Mouse (Mus musculus) forebrain, postnatal 0 days (tissue): ENCODE measurements at regions not wholly inside any gene's neighbourhood (a gene's known extent, or its start where the extent isn't known, plus 50 kb on each side); places are given as distances from the start of the nearest gene placed in this dataset.

ENCODE experiments used
- ATAC-seq: fragments of 200-750 bp; cut with Nextera tagmentation; 2 replicates; pipeline ENCODE4 v1.8.0; 2017; ENCODE audit warnings: mild to moderate bottlenecking, moderate library complexity
- DNase-seq: peaks from one replicate; pipeline ENCODE4 v3.0.0-alpha.2; 2015
- H3K27ac ChIP-seq: fragments of 300-500 bp; sonication (generic); 2 replicates; pipeline ENCODE4 v1.5.1; 2014; ENCODE audit warnings: low read depth, mild to moderate bottlenecking, antibody characterized with exemption, low read length, moderate library complexity, mixed read lengths
- H3K27me3 ChIP-seq: fragments of 300-500 bp; sonication (generic); 2 replicates; pipeline ENCODE4 v1.6.1; 2014; ENCODE audit warnings: mild to moderate bottlenecking, low read length, mixed read lengths; ENCODE audit not compliant: insufficient read depth
- H3K36me3 ChIP-seq: fragments of 300-500 bp; sonication (generic); 2 replicates; pipeline ENCODE4 v1.6.1; 2014; ENCODE audit warnings: mild to moderate bottlenecking, moderate library complexity; ENCODE audit not compliant: insufficient read depth
- H3K4me1 ChIP-seq: fragments of 300-500 bp; sonication (generic); 2 replicates; pipeline ENCODE4 v1.6.1; 2014; ENCODE audit warnings: antibody characterized with exemption; ENCODE audit not compliant: insufficient read depth
- H3K4me2 ChIP-seq: fragments of 300-500 bp; sonication (generic); 2 replicates; pipeline ENCODE4 v1.6.1; 2014; ENCODE audit warnings: low read depth, mild to moderate bottlenecking, moderate library complexity
- H3K4me3 ChIP-seq: fragments of 300-500 bp; sonication (generic); 2 replicates; pipeline ENCODE4 v1.5.1; 2014; ENCODE audit warnings: low read depth, low read length, mixed read lengths
- H3K9ac ChIP-seq: fragments of 300-500 bp; sonication (generic); 2 replicates; pipeline ENCODE4 v1.6.1; 2014; ENCODE audit warnings: mild to moderate bottlenecking
- H3K9me3 ChIP-seq: fragments of 300-500 bp; sonication (generic); 2 replicates; pipeline ENCODE4 v1.6.1; 2016; ENCODE audit warnings: low read length
- CTCF ChIP-seq: sonication (generic); IDR thresholded peaks from 2 replicates; pipeline ENCODE4 v1.5.1; 2016; ENCODE audit warnings: antibody characterized with exemption, control low read depth, low read depth
- WGBS: fragments of 180-500 bp; shearing (Covaris S2); extraction: QIAGEN DNeasy Blood & Tissue Kit; methylation state at CpG from one replicate; pipeline ENCODE4 v1.1.7; 2014; 5-methylcytosine and 5-hydroxymethylcytosine counted together

GRCm38 (mm10) chr1:137256294-137256693 is 296.0 kb upstream of the Nr5a2 start:
- Histone ChIP-seq H3K27me3 (no peaks in the 10 kb centered on the region), H3K9me3 (0 out of 2 replicates have a peak, but pooled peaks cover 5% of the 10 kb centered on the region), H3K9ac (no peak overlapping the region), H3K4me1 (no peaks in the 10 kb centered on the region), H3K4me3 (no peak overlapping the region), H3K4me2 (no peak overlapping the region), H3K27ac (no peak overlapping the region), H3K36me3 (no peaks in the 10 kb centered on the region)
- TF ChIP-seq CTCF = no peak
- ATAC-seq = peak; percentile 67; the same call in 1 of the 2 replicates
- 83% methylated on average over 3 of the region's 3 CpGs for WGBS
- no peak for DNase-seq

- DNase-seq (no peak), ATAC-seq (peak; percentile 75)
Measured at GRCm38 (mm10) chr1:137255041-137255440, 294.8 kb upstream of the Nr5a2 start.

GRCm38 (mm10) chr1:137254634-137255033 is 294.4 kb upstream of the Nr5a2 start:
- WGBS = 90% methylated on average over 1 of the region's 1 CpGs
- H3K27me3 ChIP-seq = no peaks in the 10 kb centered on the region
- H3K4me1 ChIP-seq = no peaks in the 10 kb centered on the region
- no peak overlapping the region for H3K9ac ChIP-seq
- H3K36me3 ChIP-seq = no peaks in the 10 kb centered on the region
- no peak overlapping the region for H3K27ac ChIP-seq
- H3K4me2 ChIP-seq = no peak overlapping the region
- DNase-seq = no peak
- no peak overlapping the region for H3K4me3 ChIP-seq
- no peak for ATAC-seq
- TF ChIP-seq CTCF = no peak
- 0 out of 2 replicates have a peak, but pooled peaks cover 5% of the 10 kb centered on the region for H3K9me3 ChIP-seq

More at GRCm38 (mm10) chr1:137255041-137255440, 294.8 kb upstream of the Nr5a2 start:
- no peaks in the 10 kb centered on the region for H3K27me3 ChIP-seq
- 0 out of 2 replicates have a peak, but pooled peaks cover 5% of the 10 kb centered on the region for H3K9me3 ChIP-seq
- H3K27ac ChIP-seq = no peak overlapping the region
- H3K4me3 ChIP-seq = no peak overlapping the region
- no peak overlapping the region for H3K9ac ChIP-seq
- H3K4me1 ChIP-seq = no peaks in the 10 kb centered on the region
- H3K36me3 ChIP-seq = no peaks in the 10 kb centered on the region
- no peak overlapping the region for H3K4me2 ChIP-seq
- TF ChIP-seq CTCF = no peak

- Histone ChIP-seq H3K36me3 (no peaks in the 10 kb centered on the region), H3K4me2 (no peak overlapping the region), H3K9ac (no peak overlapping the region), H3K27me3 (no peaks in the 10 kb centered on the region), H3K9me3 (no peaks in the 10 kb centered on the region), H3K4me3 (no peak overlapping the region), H3K27ac (no peak overlapping the region), H3K4me1 (no peaks in the 10 kb centered on the region)
- 76% methylated on average over 4 of the region's 4 CpGs for WGBS
- no peak for TF ChIP-seq CTCF
- ATAC-seq (peak; percentile 40; the same call in 1 of the 2 replicates), DNase-seq (no peak)
Measured at GRCm38 (mm10) chr1:137227098-137227485, 266.8 kb upstream of the Nr5a2 start.

- peak; percentile 57 for TF ChIP-seq CTCF
- 83% methylated on average over 6 of the region's 6 CpGs for WGBS
- DNase-seq = no peak
Measured at GRCm38 (mm10) chr1:137226479-137227097, 266.3 kb upstream of the Nr5a2 start.

GRCm38 (mm10) chr1:137225418-137225817 is 265.2 kb upstream of the Nr5a2 start:
- H3K4me1 ChIP-seq = no peaks in the 10 kb centered on the region
- H3K4me3 ChIP-seq = no peak overlapping the region
- DNase-seq (peak; percentile 85), ATAC-seq (peak; percentile 75)
- no peaks in the 10 kb centered on the region for H3K36me3 ChIP-seq
- no peak overlapping the region for H3K4me2 ChIP-seq
- H3K9me3 ChIP-seq = no peaks in the 10 kb centered on the region
- peak; percentile 92 for TF ChIP-seq CTCF
- no peaks in the 10 kb centered on the region for H3K27me3 ChIP-seq
- 21% methylated on average over 3 of the region's 3 CpGs for WGBS
- no peak overlapping the region for H3K9ac ChIP-seq
- no peak overlapping the region for H3K27ac ChIP-seq

More at GRCm38 (mm10) chr1:137226479-137227097, 266.3 kb upstream of the Nr5a2 start:
- no peaks in the 10 kb centered on the region for H3K27me3 ChIP-seq
- no peaks in the 10 kb centered on the region for H3K36me3 ChIP-seq
- no peak overlapping the region for H3K4me3 ChIP-seq
- no peak overlapping the region for H3K4me2 ChIP-seq
- no peaks in the 10 kb centered on the region for H3K4me1 ChIP-seq
- no peaks in the 10 kb centered on the region for H3K9me3 ChIP-seq
- no peak for ATAC-seq
- H3K27ac ChIP-seq = no peak overlapping the region
- no peak overlapping the region for H3K9ac ChIP-seq

- H3K36me3 ChIP-seq = no peaks in the 10 kb centered on the region
- no peaks in the 10 kb centered on the region for H3K27me3 ChIP-seq
- no peak for DNase-seq
- 61% methylated on average over 10 of the region's 10 CpGs for WGBS
- no peak overlapping the region for H3K9ac ChIP-seq
- H3K4me2 ChIP-seq = no peak overlapping the region
- H3K9me3 ChIP-seq = no peaks in the 10 kb centered on the region
- H3K27ac ChIP-seq = no peak overlapping the region
- no peak for ATAC-seq
- no peak for TF ChIP-seq CTCF
- no peak overlapping the region for H3K4me3 ChIP-seq
- H3K4me1 ChIP-seq = no peaks in the 10 kb centered on the region
Measured at GRCm38 (mm10) chr1:137223052-137223451, 262.8 kb upstream of the Nr5a2 start.
